Mouse (Mus musculus) midbrain, embryonic 16.5 days (tissue): ENCODE results near the gene Grm3. TPM values are rescaled to one million over a fixed set of nuclear protein-coding genes. Genes with fewer than 3 reads are reported as not detected.

Experiments used
- ATAC-seq: fragments of 200-750 bp; cut with Nextera tagmentation; 2 replicates; pipeline ENCODE4 v1.8.0; 2017; ENCODE audit warnings: moderate TSS enrichment
- H3K27ac ChIP-seq: fragments of 300-500 bp; sonication (generic); 2 replicates; pipeline ENCODE4 v1.5.1; 2014; ENCODE audit warnings: mild to moderate bottlenecking, low read length, mixed read lengths
- H3K27me3 ChIP-seq: fragments of 300-500 bp; sonication (generic); 2 replicates; pipeline ENCODE4 v1.6.1; 2014; ENCODE audit warnings: low read depth, low read length, mixed read lengths; ENCODE audit not compliant: control insufficient read depth, insufficient read depth
- H3K36me3 ChIP-seq: fragments of 300-500 bp; sonication (generic); 2 replicates; pipeline ENCODE4 v1.6.1; 2014; ENCODE audit warnings: mild to moderate bottlenecking, low read length, moderate library complexity, mixed read lengths; ENCODE audit not compliant: control insufficient read depth, insufficient read depth
- H3K4me1 ChIP-seq: fragments of 300-500 bp; sonication (generic); 2 replicates; pipeline ENCODE4 v1.6.1; 2014; ENCODE audit warnings: mild to moderate bottlenecking, low read length, mixed read lengths; ENCODE audit not compliant: control insufficient read depth, insufficient read depth
- H3K4me2 ChIP-seq: fragments of 300-500 bp; sonication (generic); 2 replicates; pipeline ENCODE4 v1.6.1; 2014; ENCODE audit warnings: mild to moderate bottlenecking, low read length, mixed read lengths
- H3K4me3 ChIP-seq: fragments of 300-500 bp; sonication (generic); 2 replicates; pipeline ENCODE4 v1.5.1; 2014; ENCODE audit warnings: low read depth, mild to moderate bottlenecking, low read length, moderate library complexity, mixed read lengths
- H3K9ac ChIP-seq: fragments of 300-500 bp; sonication (generic); 2 replicates; pipeline ENCODE4 v1.6.1; 2014; ENCODE audit warnings: low read depth, low read length, mixed read lengths
- H3K9me3 ChIP-seq: fragments of 300-500 bp; sonication (generic); replicated peaks from 2 replicates; pipeline ENCODE4 v1.6.1; 2014; ENCODE audit warnings: mild to moderate bottlenecking, low read length, mixed read lengths; ENCODE audit not compliant: control insufficient read depth, poor library complexity, severe bottlenecking
- WGBS: fragments of 180-500 bp; shearing (Covaris S2); extraction: QIAGEN DNeasy Blood & Tissue Kit; methylation state at CpG from one replicate; pipeline ENCODE4 v1.1.7; 2014; 5-methylcytosine and 5-hydroxymethylcytosine counted together
- polyA plus RNA-seq: library from polyadenylated mRNA; unstranded; fragments of >200 nt; fragmentation: Nextera tagmentation; extraction: Ambion mirVana; gene quantifications from 2 replicates; pipeline ENCODE4 v1.2.1, GENCODE M21; 2015

Grm3 gene
- 61.0 and 82.6 TPM in 2 replicates for polyA plus RNA-seq

- no peaks in the 10 kb centered on the region for H3K9me3 ChIP-seq
- H3K4me1 ChIP-seq: peaks cover 8% of the 10 kb centered on the region; the same call in 1 of the 2 replicates
- H3K4me3 ChIP-seq: peak within 1 kb of the TSS; percentile 86
- no peaks in the 10 kb centered on the region for H3K36me3 ChIP-seq
- 2% methylated on average over 24 of the region's 25 CpGs for WGBS
- H3K4me2 ChIP-seq: peak within 1 kb of the TSS; percentile 92
- peak within 1 kb of the TSS; percentile 94 for H3K9ac ChIP-seq
- peak within 1 kb of the TSS; percentile 88 for H3K27ac ChIP-seq
- ATAC-seq: peak; percentile 85
- H3K27me3 ChIP-seq: no peaks in the 10 kb centered on the region
These were observed at the start of gene Grm3 for GRCm38 (mm10) chr5:9724956-9725600. Gene Grm3, minus strand, starts transcription at chr5:9725170.

DNA sequence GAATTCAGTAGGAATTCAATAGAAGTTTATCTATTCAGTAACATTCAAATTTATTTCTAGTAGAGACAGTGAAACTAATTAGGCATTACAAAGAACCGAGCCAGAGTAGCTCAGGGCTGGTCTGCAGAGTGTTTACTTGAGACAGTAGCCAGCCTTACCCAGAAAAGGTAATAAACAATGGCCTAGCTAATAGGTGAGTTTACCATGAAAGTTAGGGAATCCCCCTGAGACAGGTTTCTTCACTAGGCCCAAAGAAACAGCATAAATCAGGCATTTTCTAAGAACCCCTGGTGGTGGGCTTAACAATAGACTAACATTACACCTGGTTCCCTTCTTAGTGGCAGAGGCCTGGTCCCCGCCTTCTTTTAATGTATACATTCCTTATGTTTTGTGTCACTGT lies 30.8 kb upstream of the Grm3 start:
- 75% methylated on average over 2 of the region's 2 CpGs for WGBS
- Histone ChIP-seq H3K27me3 (no peaks in the 10 kb centered on the region), H3K9ac (no peak overlapping the region), H3K36me3 (no peaks in the 10 kb centered on the region), H3K27ac (no peak overlapping the region), H3K4me3 (no peak overlapping the region), H3K9me3 (no peaks in the 10 kb centered on the region), H3K4me2 (no peak overlapping the region), H3K4me1 (no peaks in the 10 kb centered on the region)
- ATAC-seq: no peak

GRCm38 (mm10) chr5:9748184-9748583 lies 23.2 kb upstream of the Grm3 start:
- ATAC-seq: no peak
- no peaks in the 10 kb centered on the region for H3K4me1 ChIP-seq
- H3K9me3 ChIP-seq: no peaks in the 10 kb centered on the region
- WGBS: 49% methylated on average over 5 of the region's 5 CpGs
- H3K27ac ChIP-seq: no peak overlapping the region
- no peak overlapping the region for H3K4me2 ChIP-seq
- H3K4me3 ChIP-seq: no peak overlapping the region
- H3K36me3 ChIP-seq: no peaks in the 10 kb centered on the region
- H3K9ac ChIP-seq: no peak overlapping the region
- H3K27me3 ChIP-seq: no peaks in the 10 kb centered on the region

GRCm38 (mm10) chr5:9744120-9744519 lies 19.1 kb upstream of the Grm3 start:
- 93% methylated on average over 5 of the region's 5 CpGs for WGBS
- Histone ChIP-seq H3K4me3 (no peak overlapping the region), H3K4me1 (no peaks in the 10 kb centered on the region), H3K9ac (no peak overlapping the region), H3K9me3 (no peaks in the 10 kb centered on the region), H3K36me3 (no peaks in the 10 kb centered on the region), H3K27me3 (no peaks in the 10 kb centered on the region), H3K27ac (no peak overlapping the region), H3K4me2 (no peak overlapping the region)
- no peak for ATAC-seq

- H3K4me2 ChIP-seq: peak overlapping the region; percentile 92
- H3K9me3 ChIP-seq: no peaks in the 10 kb centered on the region
- H3K27ac ChIP-seq: peak overlapping the region; percentile 88
- no peaks in the 10 kb centered on the region for H3K36me3 ChIP-seq
- no peaks in the 10 kb centered on the region for H3K27me3 ChIP-seq
- H3K9ac ChIP-seq: peak overlapping the region; percentile 94
- under 1% methylated on average over 22 of the region's 22 CpGs for WGBS
- ATAC-seq: peak; percentile 91
- H3K4me1 ChIP-seq: peaks cover 8% of the 10 kb centered on the region; the same call in 1 of the 2 replicates
- peak overlapping the region; percentile 86 for H3K4me3 ChIP-seq
These were observed 765 bp upstream of the Grm3 start for GRCm38 (mm10) chr5:9725601-9726268.

GRCm38 (mm10) chr5:9724287-9724955 lies 549 bp downstream of the Grm3 start:
- Histone ChIP-seq H3K4me1 (peaks cover 8% of the 10 kb centered on the region; the same call in 1 of the 2 replicates), H3K27me3 (no peaks in the 10 kb centered on the region), H3K9me3 (no peaks in the 10 kb centered on the region), H3K4me3 (peak overlapping the region; percentile 86), H3K4me2 (peak overlapping the region; percentile 92), H3K9ac (peak overlapping the region; percentile 94), H3K27ac (peak overlapping the region; percentile 88), H3K36me3 (no peaks in the 10 kb centered on the region)
- 5% methylated on average over 13 of the region's 13 CpGs for WGBS
- ATAC-seq: peak; percentile 41

DNA sequence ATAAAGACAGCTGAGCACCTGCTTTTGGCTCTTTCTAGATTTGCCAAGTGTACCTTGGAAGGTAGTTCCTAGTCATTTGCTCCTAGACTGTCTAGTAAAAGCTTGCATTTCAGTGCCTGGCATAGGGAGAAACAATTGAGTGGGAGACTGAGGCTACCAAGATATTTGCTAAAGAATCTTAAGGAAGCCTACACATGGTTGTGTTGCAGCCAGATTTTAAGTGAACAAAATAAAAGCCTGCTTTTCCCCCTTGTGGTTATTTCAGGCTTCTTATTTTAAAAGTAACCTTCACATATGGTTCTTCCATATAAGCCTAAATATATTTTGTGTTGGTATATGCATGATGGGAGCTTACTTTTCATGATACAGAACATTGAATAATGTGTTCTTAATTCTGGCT lies 3.8 kb downstream of the Grm3 start:
- Histone ChIP-seq H3K4me3 (no peak overlapping the region), H3K4me1 (peaks cover 8% of the 10 kb centered on the region; the same call in 1 of the 2 replicates), H3K9me3 (no peaks in the 10 kb centered on the region), H3K9ac (no peak overlapping the region), H3K4me2 (peak overlapping the region; percentile 24; the same call in 1 of the 2 replicates), H3K36me3 (no peaks in the 10 kb centered on the region), H3K27ac (no peak overlapping the region), H3K27me3 (no peaks in the 10 kb centered on the region)
- no peak for ATAC-seq

GRCm38 (mm10) chr5:9716295-9716694 lies 8.7 kb downstream of the Grm3 start:
- ATAC-seq: peak; percentile 72; the same call in 1 of the 2 replicates
- H3K27me3 ChIP-seq: no peaks in the 10 kb centered on the region
- WGBS: 88% methylated on average over 5 of the region's 5 CpGs
- no peaks in the 10 kb centered on the region for H3K36me3 ChIP-seq
- no peak overlapping the region for H3K9ac ChIP-seq
- H3K9me3 ChIP-seq: peaks cover 3% of the 10 kb centered on the region; the same call in 1 of the 2 replicates
- H3K4me2 ChIP-seq: no peak overlapping the region
- H3K4me1 ChIP-seq: no peaks in the 10 kb centered on the region
- H3K4me3 ChIP-seq: no peak overlapping the region
- H3K27ac ChIP-seq: no peak overlapping the region

DNA sequence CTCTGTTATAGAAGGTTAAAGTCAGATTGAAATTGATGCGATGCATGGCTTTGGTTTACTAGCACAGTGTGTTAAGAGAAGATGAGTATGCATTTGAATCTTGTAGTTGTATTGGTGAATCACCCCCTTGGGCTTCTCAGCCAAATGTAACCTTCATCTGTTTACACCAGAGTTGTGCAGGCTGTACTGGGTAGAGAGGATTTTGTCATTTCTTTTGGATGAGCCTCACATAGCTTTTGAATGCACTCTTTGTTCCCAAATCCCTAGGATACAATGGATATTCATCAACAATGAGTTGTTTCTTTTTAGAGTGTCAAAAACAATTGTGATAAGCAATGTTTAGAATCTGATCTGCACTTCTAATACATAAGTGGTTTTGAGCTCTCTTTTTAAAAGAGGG lies 17.9 kb downstream of the Grm3 start:
- 71% methylated on average over 1 of the region's 1 CpGs for WGBS
- H3K36me3 ChIP-seq: no peaks in the 10 kb centered on the region
- H3K27me3 ChIP-seq: no peaks in the 10 kb centered on the region
- H3K27ac ChIP-seq: no peak overlapping the region
- no peak overlapping the region for H3K4me2 ChIP-seq
- ATAC-seq: no peak
- no peak overlapping the region for H3K4me3 ChIP-seq
- no peaks in the 10 kb centered on the region for H3K4me1 ChIP-seq
- no peaks in the 10 kb centered on the region for H3K9me3 ChIP-seq
- no peak overlapping the region for H3K9ac ChIP-seq
